Mouse (Mus musculus) MEL-GATA-1-ER (cell line): Measurements from ENCODE around the gene Gm20823.
"Not testable (repeated sequence)": the region's sequence is repeated elsewhere in the genome, so short reads cannot be mapped to it uniquely, and the experiment has no call there.

Experiments
- DNase-seq: peaks from one replicate; pipeline ENCODE4 v3.0.0-alpha.2; 2012; ENCODE audit warnings: low read depth; ENCODE audit errors: extremely low read depth

The Gm20823 gene

DNA sequence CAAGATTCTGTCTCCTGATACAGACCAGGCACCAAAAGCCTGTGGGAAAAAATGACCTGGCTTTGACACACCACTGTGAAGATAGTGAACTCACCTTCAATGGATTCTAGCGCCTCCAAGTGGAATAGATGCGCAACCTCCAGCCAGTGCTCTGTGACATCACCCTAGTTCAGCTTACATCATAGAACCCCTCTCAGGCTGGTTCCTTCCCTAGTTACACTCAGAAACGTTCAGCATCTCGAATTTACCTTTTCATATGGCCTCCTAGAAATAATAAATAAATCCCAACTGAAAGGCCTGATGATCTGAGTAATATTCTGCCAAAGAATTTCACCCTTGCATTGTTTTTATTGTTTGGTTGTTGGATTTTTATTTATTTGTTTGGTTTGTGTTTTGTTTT, at the start of gene Gm20823:
TSS of gene Gm20823 (minus strand) at position 101 of the 400 bp plus-strand sequence.
- DNase-seq, result not testable (repeated sequence)
